Mouse (Mus musculus) thymus, postnatal 10 days (tissue): ENCODE measurements around the gene Psip1.
A peak's percentile ranks its signal among the peaks of the same experiment; 100 is the strongest.

Experiments used
- DNase-seq, 2 experiments: peaks; one replicate each; pipeline ENCODE4 v3.0.0; 2021; ENCODE audit warnings: low spot score in 2 of 2

Psip1 gene

DNA sequence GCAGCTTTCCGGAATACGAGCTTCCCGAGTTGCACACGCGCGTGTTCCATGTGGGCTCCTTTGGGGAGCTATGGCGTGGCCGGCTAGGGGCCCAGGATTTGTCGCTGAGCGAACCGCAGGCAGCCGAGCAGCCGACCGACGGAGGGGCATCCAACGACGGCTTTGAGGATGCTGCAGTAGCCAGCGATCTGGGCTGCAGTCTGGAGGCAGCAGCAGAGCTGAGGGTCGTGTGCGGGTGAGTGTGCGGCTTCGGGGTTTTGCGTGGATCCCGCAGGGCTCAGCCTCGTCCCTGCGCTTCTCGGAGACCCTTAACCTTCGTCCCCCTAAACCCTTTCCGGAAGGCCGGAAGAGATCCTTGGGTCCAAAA lies 68.5 kb downstream of the Psip1 start:
- no peak for DNase-seq

DNA sequence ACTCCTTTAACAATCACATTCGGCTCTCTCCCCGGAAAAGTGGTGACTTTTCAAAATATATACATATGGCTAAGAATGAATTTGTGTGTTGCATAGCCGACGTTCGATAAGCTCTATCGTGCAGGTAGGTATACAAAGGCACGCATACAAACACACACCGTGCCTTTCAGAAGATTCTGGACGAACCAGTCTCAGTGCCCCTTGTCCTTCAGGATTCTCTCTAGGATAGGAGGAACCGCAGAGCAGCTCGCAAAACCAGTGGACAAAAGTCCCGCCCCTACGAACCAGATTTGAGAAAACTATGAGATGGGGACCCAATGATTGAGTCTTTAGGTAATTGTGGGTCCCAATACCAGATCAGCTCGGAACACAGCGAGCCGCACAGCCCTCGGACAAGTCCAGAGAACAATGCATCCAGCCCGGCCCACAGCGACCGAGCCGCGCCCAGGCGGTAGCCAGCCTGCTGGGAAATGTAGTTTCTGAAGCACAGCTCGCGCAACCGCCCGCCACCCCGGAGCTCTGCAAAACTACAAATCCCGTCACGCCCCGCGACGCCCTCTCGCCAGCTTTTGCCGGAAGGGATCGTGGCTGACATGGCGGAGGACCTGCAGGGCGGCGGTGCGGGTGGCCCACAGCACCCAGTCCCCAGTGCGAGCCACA lies 69.0 kb downstream of the Psip1 start, which contains the start of gene Snapc3:
Gene Snapc3 (plus strand): TSS at position 565 of the 660 bp plus-strand sequence.
- peak; percentile 87 to 92 for DNase-seq

DNA sequence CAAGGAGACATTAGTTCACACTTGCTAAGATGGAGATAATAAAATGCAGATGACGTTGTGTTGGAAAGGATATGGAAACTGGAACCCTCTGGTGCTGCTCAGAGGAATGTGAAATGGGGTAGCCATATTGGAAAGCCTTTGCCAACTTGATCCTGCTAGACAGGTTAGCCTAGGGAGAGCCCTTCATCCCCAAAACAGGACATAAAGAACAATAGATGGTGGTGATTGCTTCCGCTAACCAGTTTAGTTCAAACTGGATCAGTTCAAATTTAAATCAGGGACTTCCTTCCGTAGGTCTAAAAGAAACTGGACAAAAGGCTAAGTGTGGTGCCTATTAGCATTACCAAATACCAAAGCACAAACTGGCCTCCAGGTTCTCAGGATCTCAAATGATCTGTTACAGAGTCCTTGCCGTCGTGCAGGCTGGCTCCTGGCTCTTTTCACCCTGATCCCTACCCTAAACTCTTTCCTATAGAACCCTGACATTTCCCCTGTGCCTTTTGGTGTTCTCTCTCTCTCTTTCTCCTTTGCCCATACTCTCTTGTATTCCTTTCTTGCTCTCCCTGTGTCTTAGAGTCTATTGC lies 71.9 kb downstream of the Psip1 start:
- DNase-seq = no peak

DNA sequence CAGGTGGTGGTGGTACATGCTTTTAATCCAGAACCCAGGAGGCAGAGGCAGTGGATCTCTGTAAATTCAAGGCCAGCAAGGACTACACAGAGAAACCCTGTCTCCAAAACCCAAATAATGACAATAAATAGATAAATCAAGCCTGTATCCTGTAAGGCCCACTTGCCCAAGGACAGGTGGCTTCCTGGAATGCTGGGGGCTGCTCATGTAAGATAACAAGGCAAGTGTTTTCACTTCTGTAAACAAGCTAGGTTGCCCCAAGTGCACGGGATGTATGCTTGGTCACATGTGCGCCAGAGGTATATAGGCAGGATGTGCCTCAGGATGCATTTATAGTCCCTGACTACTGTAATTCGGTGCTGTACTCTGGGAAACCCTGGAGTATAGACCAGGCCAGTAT lies 74.2 kb downstream of the Psip1 start:
- DNase-seq = no peak

DNA sequence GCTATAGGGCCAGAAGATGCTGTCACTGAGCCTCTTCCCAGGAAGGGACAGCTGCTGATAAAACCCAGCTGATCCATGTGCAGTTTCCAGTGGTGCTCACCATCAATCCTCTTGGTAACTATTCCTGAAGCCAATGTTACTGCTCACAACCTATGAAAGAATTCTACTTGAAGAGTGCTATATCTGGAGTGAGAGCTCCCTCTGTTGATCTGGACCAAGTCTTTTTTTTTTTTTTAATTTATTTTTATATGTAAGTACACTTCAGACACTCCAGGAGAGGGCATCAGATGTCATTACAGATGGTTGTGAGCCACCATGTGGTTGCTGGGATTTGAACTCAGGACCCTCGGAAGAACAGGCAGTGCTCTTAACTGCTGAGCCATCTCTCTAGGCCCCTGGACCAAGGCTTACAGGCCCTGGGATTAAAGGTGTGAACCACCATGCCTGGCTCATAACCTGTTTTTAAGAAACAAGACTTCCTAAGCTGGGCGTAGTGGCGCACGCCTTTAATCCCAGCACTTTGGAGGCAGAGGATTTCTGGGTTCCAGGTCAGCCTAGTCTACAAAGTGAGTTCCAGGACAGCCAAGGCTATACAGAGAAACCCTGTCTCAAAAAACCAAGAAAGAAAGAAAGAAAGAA lies 76.3 kb downstream of the Psip1 start:
- no peak for DNase-seq

DNA sequence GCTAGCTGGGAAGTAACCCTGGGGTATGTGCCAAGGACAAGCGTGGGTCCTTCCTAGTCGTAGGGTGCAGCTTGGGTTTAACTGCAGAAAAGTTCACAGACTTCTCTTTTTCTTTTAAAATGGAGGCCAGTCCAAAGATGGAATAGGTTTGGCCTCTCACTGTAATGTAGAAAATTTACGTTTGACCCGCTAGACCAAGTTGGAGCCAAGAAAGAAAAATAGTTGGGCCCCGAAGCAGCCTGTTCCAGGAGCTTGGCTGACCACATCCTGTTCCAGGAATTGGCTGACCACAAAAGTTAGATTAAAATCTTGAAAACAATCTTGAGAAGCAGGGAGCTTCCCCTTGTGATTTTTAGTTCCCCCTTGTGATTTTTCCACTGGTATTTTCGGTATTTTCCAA lies 78.6 kb downstream of the Psip1 start:
- no peak for DNase-seq
